Mouse (Mus musculus) cortical plate, adult 2 months (tissue): ENCODE measurements at regions not wholly inside any gene's neighbourhood (a gene's known extent, or its start where the extent isn't known, plus 50 kb on each side); places are given as distances from the start of the nearest gene placed in this dataset.

Experiments used
- H3K27ac ChIP-seq: fragments of 200-500 bp; 2 replicates; pipeline ENCODE4 v1.5.1; 2012; ENCODE audit warnings: low read length, control low read depth, inconsistent platforms; ENCODE audit not compliant: insufficient read depth
- H3K4me1 ChIP-seq: fragments of 200-500 bp; 2 replicates; pipeline ENCODE4 v1.6.1; 2011; ENCODE audit warnings: low read length; ENCODE audit not compliant: control insufficient read depth, insufficient read depth
- H3K4me3 ChIP-seq: fragments of 200-500 bp; 2 replicates; pipeline ENCODE4 v1.5.1; 2011; ENCODE audit warnings: mild to moderate bottlenecking, low read length, control low read depth; ENCODE audit not compliant: insufficient read depth
- CTCF ChIP-seq: fragments of 200-500 bp; IDR thresholded peaks from 2 replicates; pipeline ENCODE4 v1.5.1; 2011; ENCODE audit warnings: mild to moderate bottlenecking, control low read depth, low read length; ENCODE audit not compliant: insufficient read depth; ENCODE audit errors: extremely low read depth
- POLR2A ChIP-seq: fragments of 200-500 bp; IDR thresholded peaks from 2 replicates; pipeline ENCODE4 v1.6.1; 2011; ENCODE audit warnings: mild to moderate bottlenecking, low read length, control low read depth; ENCODE audit not compliant: insufficient read depth; ENCODE audit errors: extremely low read depth

- Histone ChIP-seq H3K4me3 (no peak overlapping the region), H3K27ac (no peak overlapping the region), H3K4me1 (no peaks in the 10 kb centered on the region)
- TF ChIP-seq CTCF (no peak), POLR2A (no peak)
Observed at GRCm38 (mm10) chr1:72108678-72109077, 103.4 kb downstream of the Mreg start.

- H3K4me1 ChIP-seq: no peaks in the 10 kb centered on the region
- TF ChIP-seq POLR2A (no peak), CTCF (no peak)
Observed at GRCm38 (mm10) chr1:72107125-72107524, 105.0 kb downstream of the Mreg start.

DNA sequence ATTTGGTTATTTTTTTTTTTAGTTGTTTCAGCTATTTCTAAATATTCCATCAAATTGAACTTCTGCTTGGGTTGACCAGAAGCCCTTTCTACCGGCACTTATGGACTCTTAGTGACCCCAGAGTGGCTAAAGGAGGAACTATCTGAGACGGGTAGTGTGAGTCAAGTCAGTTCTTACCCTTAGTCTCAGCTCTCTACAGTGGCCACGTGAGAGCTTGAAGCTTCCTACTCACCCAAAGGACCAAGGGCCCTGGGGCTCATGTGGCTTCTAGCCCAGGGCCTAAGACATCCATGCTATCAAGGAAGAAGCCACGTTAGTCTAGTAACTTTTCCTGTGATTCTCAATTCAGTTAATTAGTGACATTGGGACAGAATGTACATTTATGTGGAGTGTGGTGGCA is 105.5 kb downstream of the Mreg start:
- no peaks in the 10 kb centered on the region for H3K4me1 ChIP-seq
- no peak for TF ChIP-seq CTCF
- TF ChIP-seq POLR2A: no peak
- H3K4me3 ChIP-seq: no peak overlapping the region
- H3K27ac ChIP-seq: no peak overlapping the region

More at GRCm38 (mm10) chr1:72107125-72107524, 105.0 kb downstream of the Mreg start:
- H3K4me3 ChIP-seq: no peak overlapping the region
- H3K27ac ChIP-seq: no peak overlapping the region

GRCm38 (mm10) chr1:72105435-72106057 is 106.6 kb downstream of the Mreg start:
- no peak for TF ChIP-seq POLR2A
- TF ChIP-seq CTCF: no peak
- Histone ChIP-seq H3K27ac (no peak overlapping the region), H3K4me3 (no peak overlapping the region), H3K4me1 (no peaks in the 10 kb centered on the region)

- Histone ChIP-seq H3K4me1 (no peaks in the 10 kb centered on the region), H3K4me3 (no peak overlapping the region), H3K27ac (no peak overlapping the region)
- TF ChIP-seq CTCF (no peak), POLR2A (no peak)
Observed at GRCm38 (mm10) chr1:72103962-72104361, 108.1 kb downstream of the Mreg start.

GRCm38 (mm10) chr1:72103387-72103786 is 108.7 kb downstream of the Mreg start:
- Histone ChIP-seq H3K4me3 (no peak overlapping the region), H3K27ac (no peak overlapping the region), H3K4me1 (no peaks in the 10 kb centered on the region)
- TF ChIP-seq CTCF: no peak
- no peak for TF ChIP-seq POLR2A

DNA sequence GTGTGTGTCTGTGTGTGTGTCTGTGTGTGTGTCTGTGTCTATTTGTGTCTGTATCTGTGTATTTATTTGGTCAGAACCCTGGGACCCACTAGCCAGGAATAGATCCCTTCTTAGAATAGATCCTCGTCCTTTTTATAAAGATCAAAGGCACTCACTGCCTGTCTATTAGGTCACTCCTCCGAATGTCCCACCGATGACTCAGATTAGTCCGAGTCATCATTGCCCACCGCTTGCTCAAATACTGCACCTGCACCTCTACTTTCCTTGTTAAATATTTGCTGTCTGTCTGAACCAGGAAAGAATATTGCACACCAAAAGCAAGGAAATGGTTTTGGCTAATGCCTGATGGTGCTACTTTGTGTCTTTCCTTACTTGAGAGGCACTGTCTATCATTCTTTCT is 112.7 kb downstream of the Mreg start:
- H3K4me3 ChIP-seq: no peak overlapping the region
- H3K27ac ChIP-seq: no peak overlapping the region
- no peaks in the 10 kb centered on the region for H3K4me1 ChIP-seq
- no peak for TF ChIP-seq POLR2A
- TF ChIP-seq CTCF: no peak

- TF ChIP-seq POLR2A (no peak), CTCF (no peak)
- Histone ChIP-seq H3K27ac (no peak overlapping the region), H3K4me3 (no peak overlapping the region), H3K4me1 (no peaks in the 10 kb centered on the region)
Observed at GRCm38 (mm10) chr1:72091344-72091743, 120.8 kb downstream of the Mreg start.

DNA sequence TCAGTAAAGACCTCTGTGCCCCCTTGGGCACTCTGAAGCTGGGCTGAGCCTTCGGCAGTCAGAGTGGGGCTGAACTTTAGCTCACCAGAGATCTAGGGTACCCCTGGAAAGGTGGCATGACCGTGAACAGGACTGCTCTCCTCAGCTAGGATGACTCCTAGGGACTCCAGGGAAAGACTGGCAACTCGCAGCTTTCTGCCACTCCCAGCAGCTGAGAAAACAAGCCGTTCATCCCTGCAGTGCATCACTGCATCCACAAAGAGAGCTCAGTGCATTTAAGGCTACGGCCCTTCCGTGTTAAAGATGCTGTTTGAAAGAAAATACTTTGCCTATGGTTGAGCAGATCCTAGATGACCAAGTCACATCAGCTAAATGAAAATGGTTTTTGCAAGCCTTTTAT is 126.4 kb downstream of the Mreg start:
- Histone ChIP-seq H3K4me1 (no peaks in the 10 kb centered on the region), H3K4me3 (no peak overlapping the region), H3K27ac (no peak overlapping the region)
- TF ChIP-seq CTCF (no peak), POLR2A (no peak)

- Histone ChIP-seq H3K4me3 (no peak overlapping the region), H3K27ac (no peak overlapping the region), H3K4me1 (no peaks in the 10 kb centered on the region)
- TF ChIP-seq POLR2A (no peak), CTCF (no peak)
Observed at GRCm38 (mm10) chr1:72084219-72084618, 127.9 kb downstream of the Mreg start.

- H3K4me3 ChIP-seq: no peak overlapping the region
- TF ChIP-seq CTCF (no peak), POLR2A (no peak)
- H3K27ac ChIP-seq: no peak overlapping the region
- no peaks in the 10 kb centered on the region for H3K4me1 ChIP-seq
Observed at GRCm38 (mm10) chr1:72082366-72082765, 129.7 kb downstream of the Mreg start.
